Mouse (Mus musculus) monocyte, adult 5-6 weeks (primary cell): ENCODE measurements around the gene Raet1d. TPM values are rescaled to one million over a fixed set of nuclear protein-coding genes. Genes with fewer than 3 reads are reported as not detected.
"Not testable (repeated sequence)": the region's sequence is repeated elsewhere in the genome, so short reads cannot be mapped to it uniquely, and the experiment has no call there.

Experiments
- ATAC-seq: fragments of 153-309, 156-312 bp; replicated peaks from 2 replicates; pipeline ENCODE4 v1.8.0; 2017; ENCODE audit warnings: mild to moderate bottlenecking; ENCODE audit not compliant: low TSS enrichment, insufficient number of reproducible peaks, severe bottlenecking, poor library complexity, low FRiP score
- total RNA-seq: library from RNA; stranded (forward); fragments of 200-1000, 200-491, 200-594 nt; gene quantifications from 3 replicates; pipeline ENCODE4 v1.2.3, GENCODE M21; 2017

The Raet1d gene
- total RNA-seq, result 1.2 TPM in 1 of 3 replicates, not detected in the others

DNA sequence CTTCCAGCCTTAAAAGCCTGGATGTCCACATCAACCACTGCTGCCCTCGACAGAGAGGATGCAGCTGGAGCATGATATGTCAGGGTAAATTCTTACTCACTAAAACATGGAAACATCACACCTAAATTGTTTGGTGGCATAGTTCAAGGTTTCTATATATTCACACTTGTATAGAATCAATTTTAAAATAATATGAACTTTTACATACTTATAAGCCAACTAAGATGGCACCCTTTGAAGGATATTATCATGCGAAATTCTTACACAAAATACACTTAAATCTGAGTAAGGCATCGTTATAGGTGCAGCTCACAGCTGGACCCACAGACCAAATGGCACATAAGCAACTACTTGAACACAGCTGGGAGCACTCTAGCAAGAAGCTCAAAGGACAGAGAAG, at the start of gene Raet1d:
Gene Raet1d, plus strand, starts transcription at position 301 of the 400 bp plus-strand sequence.
- not testable (repeated sequence) for ATAC-seq

DNA sequence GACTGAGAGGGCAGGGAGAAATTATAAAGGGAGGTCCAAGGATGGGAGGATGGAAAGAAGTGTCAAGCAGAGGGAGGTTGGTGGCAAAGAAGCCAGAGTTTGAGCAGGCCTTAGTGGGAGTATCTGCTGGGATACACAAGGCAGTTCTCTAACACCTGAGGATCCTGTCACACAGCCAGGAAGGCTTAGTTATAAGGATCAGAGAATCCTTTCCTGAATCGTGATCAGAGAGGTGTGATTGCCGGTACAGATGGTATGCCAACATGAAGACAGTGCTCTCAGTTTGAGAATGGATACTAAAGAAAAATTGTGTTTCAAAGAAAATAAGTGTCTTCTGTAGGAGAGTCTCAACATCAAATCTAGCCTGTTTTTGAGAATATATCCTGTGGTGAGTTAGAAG, 37.5 kb upstream of the Raet1d start:
- no peak for ATAC-seq

DNA sequence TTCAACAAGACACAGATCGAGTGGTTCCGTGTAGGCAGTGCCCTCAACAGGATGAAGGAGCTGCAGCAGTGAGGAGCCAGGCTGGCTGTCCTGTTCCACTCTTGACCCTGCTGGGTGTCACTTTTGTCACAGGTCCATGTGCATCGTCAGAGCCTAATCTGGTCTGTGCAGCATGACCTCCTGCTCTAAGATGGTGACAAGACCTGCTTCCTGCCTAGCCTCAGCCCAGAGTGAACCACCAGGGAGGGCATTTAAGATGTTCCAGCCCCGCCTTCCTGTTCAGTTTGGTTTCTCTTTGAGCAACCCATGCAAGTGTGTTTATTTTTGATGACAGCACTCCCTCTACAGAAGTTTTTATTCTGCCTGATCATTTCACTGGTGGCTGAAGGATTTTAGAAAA, 14.6 kb upstream of the Raet1d start:
- ATAC-seq, result 0 out of 2 replicates have a peak, but pooled peaks have one; percentile 22

DNA sequence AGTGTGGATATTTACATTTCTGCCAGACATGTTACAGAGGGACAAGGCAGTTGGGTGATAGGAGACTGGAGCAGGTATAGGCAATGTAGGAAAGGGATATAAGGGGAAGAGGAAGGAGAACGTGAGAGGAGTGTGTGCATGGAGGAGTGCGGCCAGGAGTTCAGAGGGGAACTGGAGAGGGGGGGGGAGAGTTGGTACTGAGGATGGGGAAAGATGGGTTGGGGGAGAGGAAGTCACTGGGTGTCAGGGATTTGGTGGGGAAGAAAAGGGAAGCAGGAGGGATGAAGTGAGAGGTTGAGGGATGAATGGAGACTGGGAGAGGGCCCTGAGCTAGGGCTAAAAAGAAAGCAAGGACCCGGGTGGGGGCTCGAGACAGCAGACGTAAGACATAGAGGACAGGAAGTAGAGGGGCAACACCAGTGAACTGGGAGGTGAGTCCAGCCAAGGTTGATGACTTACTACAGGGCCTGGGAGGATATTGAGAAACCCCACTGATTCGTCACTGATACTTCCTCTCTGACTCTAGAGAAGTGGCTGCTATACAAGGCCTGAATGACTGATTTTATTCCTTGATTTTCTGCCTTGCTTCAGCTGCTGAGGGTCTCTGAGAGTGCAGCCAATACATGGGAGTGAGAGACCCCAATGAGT, 6.7 kb upstream of the Raet1d start:
- ATAC-seq, result peak; percentile 64

DNA sequence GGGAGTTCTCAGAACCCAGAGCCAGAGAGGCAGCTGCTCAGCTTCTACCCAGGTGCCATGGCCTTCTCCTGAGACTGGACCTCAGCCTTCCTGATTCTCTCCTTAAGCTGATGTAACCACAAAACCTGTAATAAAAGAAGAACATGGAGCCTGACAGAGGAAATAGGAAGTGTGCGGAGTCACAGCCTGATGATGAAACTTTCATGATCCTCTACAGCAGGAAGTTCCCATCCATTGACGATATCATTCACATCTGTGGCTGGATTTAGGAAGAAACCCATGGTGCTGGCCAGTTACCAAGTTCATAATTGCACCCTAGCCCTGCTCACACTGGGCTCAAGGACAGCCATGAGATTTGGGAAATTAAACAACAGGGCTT, 6.2 kb upstream of the Raet1d start:
- peak; percentile 64 for ATAC-seq

DNA sequence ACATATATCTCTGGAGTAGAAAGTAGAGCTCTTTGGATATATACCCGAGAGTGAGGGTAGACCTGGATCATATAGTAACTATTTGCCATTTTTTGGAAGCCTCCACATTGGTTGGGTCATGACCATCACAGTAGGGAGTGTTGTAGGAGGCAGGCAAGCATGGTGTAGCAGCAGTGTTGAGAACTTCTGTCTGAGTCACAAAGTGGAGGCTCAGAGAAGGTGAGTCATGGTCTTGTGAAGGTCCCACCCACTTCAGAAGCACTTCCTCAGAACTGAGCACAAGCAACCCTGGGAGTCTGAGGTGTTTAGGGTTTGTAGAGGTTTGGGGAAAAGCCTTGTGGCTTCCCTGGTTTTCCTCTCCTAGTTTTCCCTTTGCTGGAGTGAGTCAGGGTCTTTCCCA, 3.0 kb upstream of the Raet1d start:
- 0 out of 2 replicates have a peak, but pooled peaks have one; percentile 35 for ATAC-seq

DNA sequence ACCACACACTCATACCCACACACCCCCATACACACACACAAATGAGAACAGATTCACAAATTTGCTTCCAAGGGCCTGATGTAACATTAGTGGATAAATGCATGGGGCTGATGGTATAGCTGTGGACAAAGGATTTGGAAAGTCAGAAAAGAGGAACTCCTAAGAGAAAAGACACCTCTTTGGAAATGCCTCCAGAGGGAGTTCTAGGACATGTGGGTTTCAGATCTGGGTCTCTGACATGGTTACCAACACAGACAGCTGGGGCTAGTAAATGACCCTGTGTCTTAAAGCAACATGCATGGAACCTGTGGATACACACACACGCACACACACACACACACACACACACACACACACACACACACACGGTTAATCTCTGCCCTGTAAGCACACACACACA, 605 bp downstream of the Raet1d start:
- not testable (repeated sequence) for ATAC-seq

DNA sequence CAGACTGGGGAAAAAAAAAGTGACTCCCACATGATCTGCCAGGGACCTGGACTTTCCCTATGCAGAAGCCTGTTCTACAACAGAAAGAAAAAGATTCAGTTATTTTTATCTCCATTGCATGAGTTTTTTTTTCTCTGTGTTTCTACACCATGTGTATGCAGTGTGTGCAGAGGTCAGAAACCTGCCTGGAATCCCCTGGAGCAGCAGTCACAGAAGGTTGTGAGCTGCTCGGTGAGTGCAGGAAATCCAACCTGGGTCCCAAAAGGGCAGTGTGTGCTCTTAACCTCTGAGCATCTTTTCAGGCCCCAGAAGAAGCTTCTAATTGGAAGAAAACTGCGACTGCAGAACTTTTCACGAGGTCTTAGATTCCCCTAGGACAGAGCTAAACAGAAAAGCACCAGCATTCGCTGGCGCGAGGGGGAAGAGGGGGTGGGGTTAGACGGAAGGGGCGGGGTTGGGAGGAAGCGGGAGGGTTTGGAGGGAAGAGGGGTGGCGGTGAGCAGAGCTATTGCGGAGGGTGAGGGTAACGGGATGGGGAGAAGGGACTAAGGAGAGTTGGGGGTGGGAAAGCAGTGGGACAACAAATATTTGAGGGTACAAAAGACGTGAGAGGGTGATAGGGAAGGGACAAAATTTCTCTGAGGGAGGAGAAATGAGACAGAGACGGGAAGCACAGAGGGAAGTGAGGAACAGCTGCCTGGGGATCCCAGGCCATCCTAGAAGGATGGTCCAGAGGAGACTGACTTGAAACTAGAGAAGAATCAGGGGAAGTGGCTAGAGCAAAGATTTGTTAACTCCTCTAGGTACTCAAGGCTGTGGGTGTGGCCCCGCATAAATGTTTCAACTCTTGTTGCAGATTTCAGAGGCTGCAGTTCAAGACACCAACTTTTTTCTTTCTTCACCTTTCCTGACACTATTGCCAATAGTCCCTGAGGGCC, 1.3 kb downstream of the Raet1d start:
- peak; percentile 13; the same call in 1 of the 2 replicates for ATAC-seq

DNA sequence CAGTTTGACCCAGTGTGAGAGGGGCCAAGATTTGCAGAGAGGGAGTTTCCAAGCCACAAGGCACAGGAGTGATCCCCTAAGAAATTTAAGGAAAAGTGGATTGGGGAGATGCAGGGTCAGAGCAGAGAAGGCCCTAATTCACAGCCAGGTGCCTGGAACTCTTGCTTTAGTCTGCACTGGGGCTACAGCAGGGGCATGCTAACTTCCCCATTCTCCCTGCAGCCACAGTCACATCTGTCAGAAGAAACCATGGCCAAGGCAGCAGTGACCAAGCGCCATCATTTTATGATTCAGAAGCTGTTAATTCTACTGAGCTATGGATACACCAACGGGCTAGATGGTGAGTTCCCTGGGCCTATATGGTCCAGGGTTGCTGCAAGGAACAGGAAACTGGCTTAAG, 2.1 kb downstream of the Raet1d start:
- ATAC-seq, result 0 out of 2 replicates have a peak, but pooled peaks have one; percentile 43

DNA sequence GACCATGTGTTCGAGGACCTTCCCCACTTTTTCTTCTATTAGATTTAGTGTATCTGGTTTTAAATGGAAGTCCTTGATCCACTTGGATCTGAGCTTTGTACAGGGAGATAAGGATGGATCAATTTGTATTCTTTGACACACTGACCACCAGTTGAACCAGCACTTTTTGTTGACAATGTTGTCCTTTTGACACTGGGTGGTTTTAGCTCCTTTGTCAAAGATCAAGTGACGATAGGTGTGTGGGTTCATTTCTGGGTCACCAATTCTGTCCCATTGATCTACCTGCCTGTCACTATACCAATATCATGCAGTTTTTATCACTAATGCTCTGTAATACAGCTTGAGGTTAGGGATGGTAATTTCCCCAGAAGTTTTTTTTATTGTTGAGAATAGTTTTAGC, 4.6 kb downstream of the Raet1d start:
- ATAC-seq, result not testable (repeated sequence)

DNA sequence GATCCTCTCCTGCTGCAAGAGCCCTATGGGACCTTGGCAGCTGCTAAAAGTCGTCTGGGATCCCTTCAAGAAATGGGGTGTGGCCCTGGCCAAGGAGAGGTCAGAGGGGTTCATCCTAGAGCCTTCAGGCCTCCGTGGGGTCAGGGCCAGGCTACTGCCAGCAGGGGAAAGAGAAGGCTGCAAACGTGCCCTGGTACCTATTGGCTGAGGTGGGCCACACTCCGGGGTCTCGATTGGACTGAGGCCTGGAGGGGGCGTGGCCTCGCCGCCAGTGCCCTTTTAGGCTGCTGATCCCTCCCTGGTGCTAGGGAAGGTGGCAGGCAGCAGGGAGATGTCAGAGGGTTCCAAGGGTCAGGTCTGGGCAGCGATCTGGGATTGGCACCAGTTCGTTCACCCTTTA, 20.9 kb downstream of the Raet1d start:
- not testable (repeated sequence) for ATAC-seq

DNA sequence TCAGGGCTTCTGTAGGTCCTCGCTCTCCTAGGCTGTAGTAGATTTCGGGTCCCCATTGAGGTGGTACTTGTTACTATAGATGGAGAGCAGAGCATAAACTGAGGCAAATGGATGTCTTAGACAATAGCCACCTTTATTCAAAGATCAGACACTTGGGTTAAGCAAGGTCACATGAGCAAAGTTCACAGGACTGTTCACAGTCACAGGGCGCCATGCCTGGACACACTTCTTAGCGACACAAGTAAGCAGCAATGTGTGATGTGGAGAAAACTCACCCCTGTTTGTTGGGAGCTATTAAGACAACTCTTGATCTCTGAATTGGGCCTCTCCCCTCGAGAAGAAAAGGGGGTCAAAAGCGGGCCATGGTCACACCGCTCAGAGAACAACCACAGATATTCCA, 29.8 kb downstream of the Raet1d start:
- ATAC-seq, result not testable (repeated sequence)

DNA sequence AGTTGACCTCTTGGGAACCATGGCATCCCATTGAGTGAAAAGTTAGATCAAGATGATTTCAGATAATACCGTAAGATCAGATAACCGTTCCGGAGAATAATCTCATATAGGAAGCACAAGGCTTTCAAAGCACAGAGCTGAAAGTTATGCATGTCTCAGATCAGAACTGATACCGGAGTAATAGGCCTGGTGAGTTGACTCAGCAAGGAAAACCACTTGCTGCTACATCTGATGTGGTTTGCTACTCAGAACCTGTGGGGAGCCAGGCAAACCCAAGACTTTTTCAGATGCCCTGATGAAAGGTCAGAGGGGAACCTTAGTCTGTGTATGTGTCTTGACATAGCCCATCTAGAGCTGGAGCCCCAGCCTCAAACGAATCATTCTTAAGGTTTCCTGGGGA, 31.3 kb downstream of the Raet1d start:
- ATAC-seq, result not testable (repeated sequence)

DNA sequence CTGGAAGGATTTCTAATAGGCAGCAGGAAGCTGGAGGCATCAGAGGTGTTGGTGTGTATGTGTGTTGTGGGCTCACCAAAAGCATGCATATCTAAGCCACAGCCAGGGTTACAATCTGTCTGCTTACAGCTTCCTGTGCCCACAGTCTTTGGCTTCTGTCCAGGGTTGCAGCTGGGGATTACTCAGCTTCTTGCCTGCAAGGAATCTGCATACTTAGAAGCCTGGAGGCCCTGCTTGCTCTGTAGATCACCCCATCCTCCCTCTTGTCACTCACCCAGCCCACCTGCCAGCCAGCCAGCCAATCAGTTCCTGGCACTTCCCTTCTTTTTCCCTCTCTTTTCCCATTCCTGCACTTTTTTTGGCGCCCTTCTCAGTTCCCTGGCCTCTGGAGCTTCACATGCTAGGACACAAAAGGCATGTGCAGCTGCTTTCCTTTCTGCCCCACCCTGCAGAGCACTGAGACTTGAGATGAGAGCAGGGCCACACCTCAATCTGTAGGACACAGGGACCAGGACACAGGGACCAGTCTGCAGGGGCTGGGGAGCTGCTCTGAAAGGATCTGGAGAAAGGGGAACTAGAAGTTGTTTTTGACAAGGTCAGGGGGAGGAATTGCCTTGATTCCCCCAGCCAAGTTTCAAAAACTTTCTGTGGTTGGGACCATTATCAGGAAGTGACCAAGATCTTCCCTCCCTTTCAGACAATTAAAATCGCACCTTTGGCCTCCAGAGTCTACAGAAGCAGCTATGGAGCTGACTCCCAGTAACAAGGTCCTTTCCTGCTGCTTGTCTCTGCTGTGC, 32.9 kb downstream of the Raet1d start:
- ATAC-seq, result 0 out of 2 replicates have a peak, but pooled peaks have one; percentile 35

DNA sequence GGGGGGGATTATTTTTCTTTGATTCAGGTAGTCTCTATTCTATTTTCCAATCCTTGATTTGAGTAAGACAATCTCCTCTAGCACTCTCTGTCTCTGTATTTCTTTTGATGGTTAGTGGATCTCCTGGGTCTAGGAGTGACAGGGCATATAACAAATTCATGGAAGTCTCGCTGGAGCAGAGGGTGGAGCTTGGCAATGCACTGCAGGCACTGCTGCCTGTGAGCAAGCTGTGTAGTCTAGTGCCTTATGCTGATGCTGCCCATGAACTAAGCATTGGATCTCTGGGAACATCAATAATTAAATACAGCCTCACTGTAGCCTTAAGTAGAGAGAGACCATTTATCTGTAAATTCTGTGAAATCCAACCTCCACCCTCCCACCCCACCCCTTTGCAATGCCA, 36.3 kb downstream of the Raet1d start:
- ATAC-seq, result not testable (repeated sequence)

DNA sequence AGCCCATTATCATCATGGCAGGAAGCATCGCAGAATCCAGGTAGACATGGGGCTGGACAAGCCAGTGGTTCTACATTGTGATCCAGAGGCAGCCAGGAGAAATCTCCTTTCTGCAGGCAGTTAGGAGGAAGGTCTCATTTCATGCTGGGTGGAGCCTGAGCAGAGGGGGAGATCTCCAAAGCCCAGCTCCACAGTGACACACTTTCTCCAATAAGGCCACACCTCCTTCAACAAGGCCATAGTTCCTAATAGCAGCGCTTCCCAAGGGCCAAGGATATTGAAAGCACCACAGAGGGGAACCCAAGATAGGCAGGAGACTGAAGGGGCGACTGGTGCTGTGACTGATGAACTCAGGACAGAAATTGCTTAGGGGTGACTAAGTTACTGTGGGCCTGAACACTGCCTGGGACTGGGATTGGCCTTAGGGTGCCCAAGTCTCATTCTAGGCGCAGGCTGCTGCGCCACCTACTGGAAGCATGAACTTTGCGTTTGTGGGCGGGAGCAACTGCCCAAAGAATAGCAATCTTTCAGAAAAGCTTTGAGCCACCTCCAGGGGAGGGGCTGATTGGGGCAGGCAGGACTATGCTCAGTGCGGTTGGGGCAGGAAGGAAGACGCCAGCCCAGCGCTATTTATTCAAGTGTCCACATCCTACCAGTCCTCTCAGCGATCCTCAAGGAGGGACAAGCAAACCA, 42.0 kb downstream of the Raet1d start:
- ATAC-seq, result peak; percentile 49

DNA sequence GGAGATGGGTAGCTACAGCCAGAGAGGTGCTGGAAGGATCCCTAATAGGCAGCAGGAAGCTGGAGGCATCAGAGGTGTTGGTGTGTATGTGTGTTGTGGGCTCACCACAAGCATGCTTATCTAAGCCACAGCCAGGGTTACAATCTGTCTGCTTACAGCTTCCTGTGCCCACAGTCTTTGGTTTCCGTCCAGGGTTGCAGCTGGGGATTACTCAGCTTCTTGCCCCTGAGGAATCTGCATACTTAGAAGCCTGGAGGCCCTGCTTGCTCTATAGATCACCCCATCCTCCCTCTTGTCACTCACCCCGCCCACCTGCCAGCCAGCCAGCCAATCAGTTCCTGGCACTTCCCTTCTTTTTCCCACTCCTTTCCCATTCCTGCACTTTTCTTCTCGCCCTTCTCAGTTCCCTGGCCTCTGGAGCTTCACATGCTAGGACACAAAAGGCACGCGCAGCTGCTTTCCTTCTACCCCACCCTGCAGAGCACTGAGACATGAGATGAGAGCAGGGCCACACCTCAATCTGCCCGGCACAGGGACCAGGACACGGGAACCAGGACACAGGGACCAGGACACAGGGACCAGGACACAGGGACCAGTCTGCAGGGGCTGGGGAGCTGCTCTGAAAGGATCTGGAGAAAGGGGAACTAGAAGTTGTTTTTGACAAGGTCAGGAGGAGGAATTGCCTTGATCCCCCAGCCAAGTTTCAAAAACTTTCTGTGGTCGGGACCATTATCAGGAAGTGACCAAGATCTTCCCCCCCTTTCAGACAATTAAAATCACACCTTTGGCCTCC, 53.5 kb downstream of the Raet1d start:
- peak; percentile 56 for ATAC-seq
